In genomic region chr1:39098154-39098553, GRCm38 (mm10) we compare ENCODE assay signal across 24 mouse cellular contexts.
DNase-seq lines count a peak whose midpoint lies in the region; ATAC-seq and TF ChIP-seq lines count a peak whose summit lies in the region.
"Had no signal": no experiment of that assay in that cellular context is flagged by ENCODE, and none has a peak within 500 bp of the region (broad histone marks: within the 10 kb centered on the region; RNA-seq: fewer than 3 reads in every experiment).

No protein-coding gene starts in this region.

- no peaks in the 10 kb centered on the region for H3K4me1 ChIP-seq in forebrain, embryonic 10.5 days
- H3K4me1 ChIP-seq in forebrain, embryonic 15.5 days, result no peaks in the 10 kb centered on the region
- H3K4me1 ChIP-seq in spleen, adult 2 months (ENCODE audit: control insufficient read depth, insufficient read depth, insufficient read length), result peaks cover 4% of the 10 kb centered on the region; the same call in 1 of the 2 replicates
- H3K4me1 ChIP-seq: hindbrain, embryonic 10.5 days; hindbrain, embryonic 13.5 days; intestine, embryonic 15.5 days had no signal

- H3K27ac ChIP-seq in forebrain, embryonic 10.5 days, result 0 out of 2 replicates have a peak overlapping the region, but pooled peaks have one; percentile 20
- H3K27ac ChIP-seq in forebrain, embryonic 15.5 days (replicated peaks), result no peak overlapping the region
- peak overlapping the region; percentile 70 for H3K27ac ChIP-seq in layer of hippocampus, adult 2 months
- H3K27ac ChIP-seq in spleen, adult 2 months (ENCODE audit: insufficient read depth, low read length), result peak overlapping the region; percentile 64; the same call in 1 of the 2 replicates
- H3K27ac ChIP-seq: heart, embryonic 15.5 days; hindbrain, embryonic 10.5 days; hindbrain, embryonic 13.5 days; intestine, embryonic 15.5 days had no signal

- H3K4me2 ChIP-seq in forebrain, embryonic 15.5 days (replicated peaks), result no peak overlapping the region
- H3K4me2 ChIP-seq: heart, embryonic 12.5 days; heart, embryonic 15.5 days; hindbrain, embryonic 13.5 days; intestine, embryonic 15.5 days had no signal

- no peak for TF ChIP-seq POLR2A in spleen, adult 2 months (IDR thresholded peaks at IDR 0.05; ENCODE audit: low read depth, low read length)

- no peaks in the 10 kb centered on the region for H3K9me3 ChIP-seq in forebrain, embryonic 10.5 days
- H3K9me3 ChIP-seq in forebrain, embryonic 15.5 days, result no peaks in the 10 kb centered on the region
- H3K9me3 ChIP-seq: heart, embryonic 12.5 days; heart, embryonic 15.5 days; hindbrain, embryonic 10.5 days; hindbrain, embryonic 13.5 days; intestine, embryonic 15.5 days had no signal

- no peaks in the 10 kb centered on the region for H3K27me3 ChIP-seq in forebrain, embryonic 10.5 days (ENCODE audit: poor library complexity, severe bottlenecking)
- no peaks in the 10 kb centered on the region for H3K27me3 ChIP-seq in forebrain, embryonic 15.5 days
- H3K27me3 ChIP-seq in spleen, adult 2 months (ENCODE audit: control insufficient read depth, insufficient read depth, low read length), result no peaks in the 10 kb centered on the region
- H3K27me3 ChIP-seq: heart, embryonic 12.5 days; heart, embryonic 15.5 days; hindbrain, embryonic 13.5 days; intestine, embryonic 15.5 days had no signal

- WGBS in forebrain, embryonic 10.5 days, result 85% methylated on average over 5 of the region's 5 CpGs
- WGBS in forebrain, embryonic 15.5 days, result 84% methylated on average over 5 of the region's 5 CpGs
- WGBS in spleen, adult 2 months, result 89% methylated on average over 5 of the region's 5 CpGs

- no peak for TF ChIP-seq CTCF in layer of hippocampus, adult 2 months (conservative IDR thresholded peaks at IDR 0.05)
- no peak for TF ChIP-seq CTCF in spleen, adult 2 months (IDR thresholded peaks at IDR 0.05; ENCODE audit: extremely low read depth, insufficient read depth, insufficient read length, insufficient replicate concordance)

- no peak for ATAC-seq in forebrain, embryonic 15.5 days (replicated peaks)
- ATAC-seq in activated CD4-positive, CD25-positive, alpha-beta regulatory T cell, adult 4 months, result no peak
- ATAC-seq: forebrain, embryonic 14.5 days; hindbrain, embryonic 16.5 days; intestine, embryonic 15.5 days had no signal

- no peak overlapping the region for H3K9ac ChIP-seq in forebrain, embryonic 15.5 days (replicated peaks)
- H3K9ac ChIP-seq: heart, embryonic 12.5 days; heart, embryonic 15.5 days; hindbrain, embryonic 13.5 days; intestine, embryonic 15.5 days had no signal

- H3K36me3 ChIP-seq in forebrain, embryonic 10.5 days (replicated peaks), result no peaks in the 10 kb centered on the region
- H3K36me3 ChIP-seq in forebrain, embryonic 15.5 days, result no peaks in the 10 kb centered on the region
- H3K36me3 ChIP-seq in spleen, adult 2 months (ENCODE audit: control insufficient read depth, insufficient read depth, low read length), result no peaks in the 10 kb centered on the region
- H3K36me3 ChIP-seq: heart, embryonic 12.5 days; heart, embryonic 15.5 days; hindbrain, embryonic 10.5 days; hindbrain, embryonic 13.5 days; intestine, embryonic 15.5 days had no signal

- H3K4me3 ChIP-seq in forebrain, embryonic 10.5 days, result no peak overlapping the region
- no peak overlapping the region for H3K4me3 ChIP-seq in forebrain, embryonic 15.5 days
- H3K4me3 ChIP-seq in layer of hippocampus, adult 2 months, result no peak overlapping the region
- no peak overlapping the region for H3K4me3 ChIP-seq in spleen, adult 2 months (ENCODE audit: extremely low read depth, insufficient read depth, insufficient read length)
- H3K4me3 ChIP-seq: heart, adult 2 months; heart, embryonic 12.5 days; heart, embryonic 15.5 days; hindbrain, embryonic 10.5 days; hindbrain, embryonic 13.5 days; intestine, embryonic 15.5 days had no signal

- no peak for DNase-seq in forebrain, embryonic 10.5 days (ENCODE audit: extremely low spot score, low spot score)
- no peak for DNase-seq in layer of hippocampus, adult 2 months (ENCODE audit: low spot score in 2 of 2)
- no peak for DNase-seq in layer of hippocampus, adult 11-12 months (ENCODE audit: low spot score)
- no peak for DNase-seq in spleen, adult 2 months (ENCODE audit: low read depth in 1 of 2, low spot score in 2 of 2)
- DNase-seq in spleen, adult 18-20 months, result no peak
- no peak for DNase-seq in gastrocnemius, adult 8-10 months (ENCODE audit: low spot score in 2 of 2)
- DNase-seq: adrenal gland, postnatal 10 days; adrenal gland, postnatal 36 days; cerebellum, adult 8-10 months; cerebellum, postnatal 36 days; gastrocnemius, postnatal 10 days; gastrocnemius, postnatal 36 days; heart, adult 2 months; heart, postnatal 10 days; heart, postnatal 36 days had no signal
